Mouse (Mus musculus) thymus, adult 2 months (tissue): ENCODE data around the gene Parp11.

Experiments used
- CTCF ChIP-seq: fragments of 200-500 bp; IDR thresholded peaks from 2 replicates; pipeline ENCODE4 v1.5.1; 2012; ENCODE audit warnings: mild to moderate bottlenecking, control low read depth, low read length, moderate library complexity, borderline replicate concordance; ENCODE audit not compliant: control insufficient read depth, poor library complexity, insufficient read depth; ENCODE audit errors: extremely low read depth
- POLR2A ChIP-seq: fragments of 200-500 bp; IDR thresholded peaks from 2 replicates; pipeline ENCODE4 v1.6.1; 2012; ENCODE audit warnings: mild to moderate bottlenecking, low read length, control low read depth, moderate library complexity; ENCODE audit not compliant: control insufficient read depth, poor library complexity, insufficient read depth; ENCODE audit errors: extremely low read depth

- TF ChIP-seq CTCF (no peak), POLR2A (no peak)
Observed at GRCm38 (mm10) chr6:127492561-127492960, 45.9 kb downstream of the Parp11 start.
